Mouse (Mus musculus) mouse trophoblast stem cell (cell line): ENCODE data around the gene Vmn1r74.
"Not testable (repeated sequence)": the region's sequence is repeated elsewhere in the genome, so short reads cannot be mapped to it uniquely, and the experiment has no call there.

ENCODE experiments used
- in situ Hi-C, 2 experiments: fragments of 300-500 bp; cut with MseI, MboI; formaldehyde crosslinking; loops; 2 replicates in 1 of 2; 3 replicates in 1 of 2; pipeline ENCODE4 v1.15.1; 2025

The Vmn1r74 gene

GRCm38 (mm10) chr7:11833680-11834079, at the start of gene Vmn1r74:
Vmn1r74 (plus strand) TSS chr7:11833980.
- in situ Hi-C loops = no loop called here

DNA sequence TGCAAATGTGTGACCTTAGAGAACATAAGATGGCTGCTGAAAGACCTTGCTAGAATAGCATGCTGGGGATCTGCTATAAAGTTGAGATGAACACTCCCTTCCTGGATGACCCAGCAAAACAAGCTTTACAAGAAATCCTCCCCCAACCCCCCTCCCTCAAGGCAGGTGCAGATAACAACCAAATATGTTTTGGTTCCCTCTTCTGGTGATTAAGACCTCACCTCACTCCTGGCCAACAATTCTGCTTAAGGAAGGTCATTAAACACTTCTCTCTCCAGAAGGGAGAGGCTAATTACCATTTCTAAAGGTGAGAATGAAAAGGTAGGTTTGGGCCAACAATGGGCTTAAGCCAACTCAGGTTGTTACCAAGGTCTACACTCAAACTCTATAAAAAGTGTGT, 20.0 kb upstream of the Vmn1r74 start:
- in situ Hi-C loops = no loop called here

DNA sequence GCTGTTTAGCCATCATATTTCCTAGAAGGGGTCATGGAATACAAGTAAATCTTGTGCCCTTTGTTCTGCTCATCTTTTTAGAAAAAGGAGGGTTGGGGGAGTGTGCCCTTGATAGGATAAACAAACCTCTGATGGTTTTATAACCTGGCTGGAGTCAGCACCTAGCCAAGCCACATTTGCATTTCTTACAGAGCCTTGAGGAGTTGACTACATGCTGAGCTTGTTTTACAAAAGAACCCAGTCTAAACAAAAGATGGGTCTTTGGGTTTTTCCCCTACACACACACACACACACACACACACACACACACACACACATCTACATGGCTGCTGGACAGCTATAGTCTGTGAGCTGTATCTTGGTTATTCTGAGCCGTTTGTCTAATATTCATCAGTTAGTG, 11.6 kb upstream of the Vmn1r74 start:
- in situ Hi-C loops = no loop called here

- in situ Hi-C loops = not testable (repeated sequence)
Observed at GRCm38 (mm10) chr7:11823246-11823645, 10.5 kb upstream of the Vmn1r74 start.

- in situ Hi-C loops = no loop called here
Observed at GRCm38 (mm10) chr7:11874330-11874729, 40.5 kb downstream of the Vmn1r74 start, which contains the start of gene Vmn1r75. Vmn1r75 (plus strand) TSS chr7:11874630.
